Mouse (Mus musculus): ENCODE data around the gene Eepd1. TPM values are rescaled to one million over a fixed set of nuclear protein-coding genes. Genes with fewer than 3 reads are reported as not detected.

The Eepd1 gene
- polyA plus RNA-seq, 1 experiment from 2014 or later: 6.1 TPM

- Histone ChIP-seq H3K36me3 (ENCODE audit: control insufficient read depth, insufficient read depth, low read length) (no peaks in the 10 kb centered on the region), H3K27ac (ENCODE audit: low read depth, low read length) (no peak overlapping the region), H3K4me3 (ENCODE audit: low read length) (no peak overlapping the region), H3K4me1 (ENCODE audit: control insufficient read depth, insufficient read depth, low read length) (peaks cover 9% of the 10 kb centered on the region), H3K4me2 (replicated peaks; ENCODE audit: low read depth, low read length) (no peak overlapping the region), H3K9ac (ENCODE audit: low read depth, low read length) (no peak overlapping the region), H3K27me3 (ENCODE audit: control insufficient read depth, insufficient read depth, low read length) (no peaks in the 10 kb centered on the region), H3K9me3 (ENCODE audit: control insufficient read depth, low read length) (no peaks in the 10 kb centered on the region)
- no peak for ATAC-seq (ENCODE audit: low FRiP score, low TSS enrichment)
- 37% methylated on average over 4 of the region's 4 CpGs for WGBS
Measured at GRCm38 (mm10) chr9:25590740-25591139, 109.4 kb downstream of the Eepd1 start.

- Histone ChIP-seq H3K4me1 (ENCODE audit: control insufficient read depth, insufficient read depth, low read length) (peaks cover 9% of the 10 kb centered on the region), H3K36me3 (ENCODE audit: control insufficient read depth, insufficient read depth, low read length) (no peaks in the 10 kb centered on the region), H3K9me3 (ENCODE audit: control insufficient read depth, low read length) (no peaks in the 10 kb centered on the region), H3K4me2 (replicated peaks; ENCODE audit: low read depth, low read length) (peak overlapping the region; percentile 29; the same call in 1 of the 2 replicates), H3K27ac (ENCODE audit: low read depth, low read length) (no peak overlapping the region), H3K27me3 (ENCODE audit: control insufficient read depth, insufficient read depth, low read length) (no peaks in the 10 kb centered on the region), H3K4me3 (ENCODE audit: low read length) (no peak overlapping the region; the same call in 1 of the 2 replicates), H3K9ac (ENCODE audit: low read depth, low read length) (no peak overlapping the region)
- peak; percentile 84 for ATAC-seq (ENCODE audit: low FRiP score, low TSS enrichment)
- 23% methylated on average over 15 of the region's 15 CpGs for WGBS
Measured at GRCm38 (mm10) chr9:25591390-25592354, 110.3 kb downstream of the Eepd1 start.

- Histone ChIP-seq H3K4me3 (ENCODE audit: low read length) (no peak overlapping the region), H3K4me1 (ENCODE audit: control insufficient read depth, insufficient read depth, low read length) (peaks cover 9% of the 10 kb centered on the region), H3K36me3 (ENCODE audit: control insufficient read depth, insufficient read depth, low read length) (no peaks in the 10 kb centered on the region), H3K27ac (ENCODE audit: low read depth, low read length) (no peak overlapping the region), H3K9ac (ENCODE audit: low read depth, low read length) (no peak overlapping the region), H3K4me2 (replicated peaks; ENCODE audit: low read depth, low read length) (no peak overlapping the region), H3K9me3 (ENCODE audit: control insufficient read depth, low read length) (no peaks in the 10 kb centered on the region), H3K27me3 (ENCODE audit: control insufficient read depth, insufficient read depth, low read length) (no peaks in the 10 kb centered on the region)
- no peak for ATAC-seq (ENCODE audit: low FRiP score, low TSS enrichment)
- 51% methylated on average over 4 of the region's 4 CpGs for WGBS
Measured at GRCm38 (mm10) chr9:25592355-25592955, 111.1 kb downstream of the Eepd1 start.

GRCm38 (mm10) chr9:25624744-25625143 is 143.4 kb downstream of the Eepd1 start:
- Histone ChIP-seq H3K27ac (ENCODE audit: low read depth, low read length) (no peak overlapping the region), H3K4me1 (ENCODE audit: control insufficient read depth, insufficient read depth, low read length) (no peaks in the 10 kb centered on the region), H3K4me2 (replicated peaks; ENCODE audit: low read depth, low read length) (no peak overlapping the region), H3K27me3 (ENCODE audit: control insufficient read depth, insufficient read depth, low read length) (no peaks in the 10 kb centered on the region), H3K36me3 (ENCODE audit: control insufficient read depth, insufficient read depth, low read length) (no peaks in the 10 kb centered on the region), H3K4me3 (ENCODE audit: low read length) (no peak overlapping the region), H3K9ac (ENCODE audit: low read depth, low read length) (no peak overlapping the region), H3K9me3 (ENCODE audit: control insufficient read depth, low read length) (no peaks in the 10 kb centered on the region)
- no peak for ATAC-seq (ENCODE audit: low FRiP score, low TSS enrichment)
- WGBS: 66% methylated on average over 2 of the region's 2 CpGs

GRCm38 (mm10) chr9:25629531-25630099 is 148.3 kb downstream of the Eepd1 start:
- no peak overlapping the region for H3K27ac ChIP-seq (ENCODE audit: low read depth, low read length)
- H3K36me3 ChIP-seq (ENCODE audit: control insufficient read depth, insufficient read depth, low read length): no peaks in the 10 kb centered on the region
- 75% methylated on average over 5 of the region's 5 CpGs for WGBS
- ATAC-seq (ENCODE audit: low FRiP score, low TSS enrichment): no peak
- H3K4me2 ChIP-seq (replicated peaks; ENCODE audit: low read depth, low read length): no peak overlapping the region
- H3K9ac ChIP-seq (ENCODE audit: low read depth, low read length): no peak overlapping the region
- H3K9me3 ChIP-seq (ENCODE audit: control insufficient read depth, low read length): no peaks in the 10 kb centered on the region
- H3K4me3 ChIP-seq (ENCODE audit: low read length): no peak overlapping the region
- no peaks in the 10 kb centered on the region for H3K27me3 ChIP-seq (ENCODE audit: control insufficient read depth, insufficient read depth, low read length)
- no peaks in the 10 kb centered on the region for H3K4me1 ChIP-seq (ENCODE audit: control insufficient read depth, insufficient read depth, low read length)

Other genes starting within 250 kb of the Eepd1 start
- gene Sept7, start 229.1 kb upstream of the Eepd1 start, polyA plus RNA-seq (2014; fragmentation: Nextera tagmentation; extraction: Ambion mirVana): 318 and 331 TPM in 2 replicates

All from kidney, embryonic 14.5 days (tissue).